In genomic region chr6:83890281-83891015, GRCm38 (mm10) we compare ENCODE assay signal across 20 mouse cellular contexts.
"Had no signal": no experiment of that assay in that cellular context is flagged by ENCODE, and none has a peak within 500 bp of the region (broad histone marks: within the 10 kb centered on the region; RNA-seq: fewer than 3 reads in every experiment).

No protein-coding gene starts in this region.

- H3K9me3 ChIP-seq: lung, embryonic 15.5 days; midbrain, embryonic 10.5 days; midbrain, embryonic 12.5 days; neural tube, embryonic 13.5 days; neural tube, embryonic 15.5 days; stomach, embryonic 15.5 days had no signal

- ATAC-seq: midbrain, embryonic 16.5 days had no signal

- H3K27me3 ChIP-seq: lung, embryonic 15.5 days; midbrain, embryonic 12.5 days; neural tube, embryonic 13.5 days; neural tube, embryonic 15.5 days; stomach, embryonic 15.5 days had no signal

- H3K4me1 ChIP-seq: lung, embryonic 15.5 days; midbrain, embryonic 12.5 days; neural tube, embryonic 13.5 days; neural tube, embryonic 15.5 days; stomach, embryonic 15.5 days had no signal

- H3K4me3 ChIP-seq: lung, embryonic 15.5 days; midbrain, embryonic 10.5 days; midbrain, embryonic 12.5 days; myocyte; neural tube, embryonic 13.5 days; neural tube, embryonic 15.5 days; stomach, embryonic 15.5 days had no signal

- H3K27ac ChIP-seq: liver, embryonic 14.5 days; lung, embryonic 15.5 days; midbrain, embryonic 10.5 days; midbrain, embryonic 12.5 days; neural tube, embryonic 13.5 days; neural tube, embryonic 15.5 days; stomach, embryonic 15.5 days had no signal

- H3K9ac ChIP-seq: liver, embryonic 14.5 days; lung, embryonic 15.5 days; midbrain, embryonic 12.5 days; neural tube, embryonic 13.5 days; neural tube, embryonic 15.5 days; stomach, embryonic 15.5 days had no signal

- H3K36me3 ChIP-seq: lung, embryonic 15.5 days; midbrain, embryonic 10.5 days; midbrain, embryonic 12.5 days; neural tube, embryonic 13.5 days; neural tube, embryonic 15.5 days; stomach, embryonic 15.5 days had no signal

- H3K4me2 ChIP-seq: lung, embryonic 15.5 days; midbrain, embryonic 12.5 days; neural tube, embryonic 13.5 days; neural tube, embryonic 15.5 days; stomach, embryonic 15.5 days had no signal

- DNase-seq: lung, adult 18-20 months; lung, postnatal 14 days; lung, postnatal 4 days; midbrain, embryonic 14.5 days; retina, postnatal 1 day; right cerebral cortex, adult 18-20 months; right cerebral cortex, postnatal 25 days; right cerebral cortex, postnatal 4 days; thymus, adult 18-20 months; thymus, postnatal 14 days; thymus, postnatal 36 days had no signal
